Mouse (Mus musculus): ENCODE measurements around the gene Gm20388. TPM values are rescaled to one million over a fixed set of nuclear protein-coding genes. Genes with fewer than 3 reads are reported as not detected.

Gene Gm20388
- polyA plus RNA-seq, 1 experiment from 2014 or later: 5.5 TPM

DNA sequence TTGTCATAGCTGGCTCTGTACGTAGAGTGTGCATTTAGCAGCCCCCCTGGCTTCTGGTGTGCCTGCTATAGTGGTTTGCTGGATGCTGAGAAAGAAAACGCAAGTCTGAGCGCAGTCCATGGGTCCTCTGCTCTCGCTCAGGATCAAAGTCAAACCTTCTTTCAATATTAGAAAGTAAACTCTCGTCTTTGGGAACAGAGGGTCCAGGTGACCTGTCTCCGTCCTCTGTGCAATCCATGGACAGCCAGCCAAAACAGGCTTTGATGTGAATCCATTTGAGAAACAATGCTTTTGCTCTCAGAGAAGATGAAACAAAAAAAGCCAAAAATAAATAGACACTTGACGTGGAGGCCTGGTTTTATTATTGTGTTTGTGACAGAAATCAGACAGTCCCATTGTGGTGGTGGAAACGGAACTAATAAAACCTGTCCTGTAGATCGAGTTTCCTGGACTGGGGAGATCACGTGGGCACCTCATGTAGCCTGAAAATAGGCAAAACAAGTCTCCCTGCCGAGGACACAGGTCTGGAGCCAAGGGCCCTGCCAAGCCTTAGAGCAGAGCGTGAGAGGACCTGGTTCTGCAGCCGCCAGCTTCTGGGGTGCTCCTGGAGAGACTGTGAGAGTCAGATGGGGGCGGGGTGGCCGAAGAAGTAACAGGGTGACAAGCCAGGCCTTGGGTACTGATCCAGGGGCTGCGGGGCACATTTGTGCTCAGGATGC lies 3902.7 kb downstream of the Gm20388 start:
- Histone ChIP-seq H3K9me3 (peaks cover 4% of the 10 kb centered on the region; the same call in 1 of the 2 replicates), H3K4me3 (no peak overlapping the region), H3K27me3 (ENCODE audit: poor library complexity, severe bottlenecking) (no peaks in the 10 kb centered on the region), H3K36me3 (replicated peaks) (peaks cover 66% of the 10 kb centered on the region), H3K4me1 (peaks cover 23% of the 10 kb centered on the region), H3K27ac (no peak overlapping the region)
- no peak for DNase-seq (ENCODE audit: extremely low spot score, low spot score)
- 90% methylated on average over 16 of the region's 16 CpGs for WGBS

- peaks cover 20% of the 10 kb centered on the region for H3K4me1 ChIP-seq
- peaks cover 69% of the 10 kb centered on the region for H3K36me3 ChIP-seq (replicated peaks)
- H3K4me3 ChIP-seq: no peak overlapping the region
- DNase-seq (ENCODE audit: extremely low spot score, low spot score): no peak
- no peak overlapping the region for H3K27ac ChIP-seq
- 89% methylated on average over 4 of the region's 4 CpGs for WGBS
- peaks cover 4% of the 10 kb centered on the region; the same call in 1 of the 2 replicates for H3K9me3 ChIP-seq
- H3K27me3 ChIP-seq (ENCODE audit: poor library complexity, severe bottlenecking): no peaks in the 10 kb centered on the region
These were observed 3903.2 kb downstream of the Gm20388 start for GRCm38 (mm10) chr8:123813892-123814266.

DNA sequence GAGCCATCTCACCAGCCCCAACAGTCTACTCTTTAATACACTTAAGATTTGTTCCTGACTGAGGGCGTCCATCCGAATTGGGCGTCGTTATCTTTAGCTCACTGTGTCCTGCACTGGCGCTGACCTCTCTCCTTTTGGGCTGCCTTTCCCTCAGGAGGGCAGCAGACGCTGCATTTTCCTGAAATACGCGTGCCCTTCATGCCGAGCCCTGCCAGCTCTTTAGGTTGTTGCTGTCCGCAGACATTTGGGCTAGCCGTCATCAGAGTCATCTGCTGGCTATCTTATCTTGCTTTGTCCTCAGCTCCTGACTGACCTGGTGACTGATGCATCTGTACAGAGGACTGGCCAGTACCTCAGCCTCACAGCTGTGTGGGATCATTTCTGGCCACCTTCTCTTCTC lies 3904.7 kb downstream of the Gm20388 start:
- WGBS: 86% methylated on average over 11 of the region's 11 CpGs

GRCm38 (mm10) chr8:123816939-123817338 lies 3906.3 kb downstream of the Gm20388 start:
- DNase-seq (ENCODE audit: extremely low spot score, low spot score): no peak
- Histone ChIP-seq H3K27me3 (ENCODE audit: poor library complexity, severe bottlenecking) (no peaks in the 10 kb centered on the region), H3K36me3 (replicated peaks) (peaks cover 79% of the 10 kb centered on the region), H3K9me3 (peaks cover 4% of the 10 kb centered on the region; the same call in 1 of the 2 replicates), H3K4me1 (peaks cover 9% of the 10 kb centered on the region; the same call in 1 of the 2 replicates), H3K27ac (no peak overlapping the region), H3K4me3 (no peak overlapping the region)
- WGBS: 97% methylated on average over 8 of the region's 8 CpGs

More for the DNA sequence above, 3904.7 kb downstream of the Gm20388 start:
- Histone ChIP-seq H3K4me3 (no peak overlapping the region), H3K9me3 (peaks cover 4% of the 10 kb centered on the region; the same call in 1 of the 2 replicates), H3K36me3 (replicated peaks) (peaks cover 72% of the 10 kb centered on the region), H3K4me1 (peaks cover 15% of the 10 kb centered on the region), H3K27me3 (ENCODE audit: poor library complexity, severe bottlenecking) (no peaks in the 10 kb centered on the region), H3K27ac (no peak overlapping the region)
- DNase-seq (ENCODE audit: extremely low spot score, low spot score): no peak

DNA sequence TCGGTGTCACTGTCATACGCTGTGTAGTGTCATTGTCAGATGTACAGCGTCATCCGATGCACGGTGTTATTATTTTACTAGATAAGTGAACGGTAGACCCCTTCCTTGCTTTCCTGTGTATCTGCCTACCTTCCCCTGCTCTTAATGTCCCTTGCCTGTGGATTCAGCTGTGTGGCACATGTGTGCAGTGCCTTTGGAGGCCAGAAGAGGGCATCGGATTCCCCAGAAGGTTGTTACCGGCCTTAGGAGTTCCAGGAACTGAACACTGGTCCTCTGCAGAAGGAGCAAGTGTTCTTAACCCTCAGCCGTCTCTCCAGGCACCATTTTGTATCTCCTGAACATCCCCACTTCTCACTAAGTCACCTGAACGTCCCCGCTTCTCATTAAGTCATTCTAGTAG lies 3907.1 kb downstream of the Gm20388 start:
- H3K36me3 ChIP-seq (replicated peaks): peaks cover 87% of the 10 kb centered on the region
- DNase-seq (ENCODE audit: extremely low spot score, low spot score): no peak
- no peak overlapping the region for H3K4me3 ChIP-seq
- peaks cover 9% of the 10 kb centered on the region; the same call in 1 of the 2 replicates for H3K4me1 ChIP-seq
- H3K27ac ChIP-seq: no peak overlapping the region
- peaks cover 10% of the 10 kb centered on the region for H3K9me3 ChIP-seq
- no peaks in the 10 kb centered on the region for H3K27me3 ChIP-seq (ENCODE audit: poor library complexity, severe bottlenecking)
- 93% methylated on average over 11 of the region's 11 CpGs for WGBS

GRCm38 (mm10) chr8:123819683-123820610 lies 3909.3 kb downstream of the Gm20388 start:
- Histone ChIP-seq H3K27me3 (ENCODE audit: poor library complexity, severe bottlenecking) (no peaks in the 10 kb centered on the region), H3K4me3 (no peak overlapping the region), H3K9me3 (peaks cover 15% of the 10 kb centered on the region), H3K4me1 (peaks cover 6% of the 10 kb centered on the region; the same call in 1 of the 2 replicates), H3K36me3 (replicated peaks) (peaks cover 98% of the 10 kb centered on the region), H3K27ac (no peak overlapping the region)
- WGBS: 95% methylated on average over 19 of the region's 19 CpGs
- no peak for DNase-seq (ENCODE audit: extremely low spot score, low spot score)

- no peak for DNase-seq (ENCODE audit: extremely low spot score, low spot score)
- Histone ChIP-seq H3K4me3 (no peak overlapping the region), H3K27me3 (ENCODE audit: poor library complexity, severe bottlenecking) (no peaks in the 10 kb centered on the region), H3K36me3 (replicated peaks) (peaks cover 99% of the 10 kb centered on the region), H3K27ac (no peak overlapping the region), H3K9me3 (peaks cover 15% of the 10 kb centered on the region), H3K4me1 (peaks cover 11% of the 10 kb centered on the region; the same call in 1 of the 2 replicates)
- WGBS: 94% methylated on average over 6 of the region's 6 CpGs
These were observed 3910.1 kb downstream of the Gm20388 start for GRCm38 (mm10) chr8:123820780-123821179.

GRCm38 (mm10) chr8:123823111-123823510 lies 3912.5 kb downstream of the Gm20388 start:
- H3K4me3 ChIP-seq: no peak overlapping the region
- no peak overlapping the region for H3K27ac ChIP-seq
- no peak for DNase-seq (ENCODE audit: extremely low spot score, low spot score)
- WGBS: 97% methylated on average over 10 of the region's 10 CpGs
- peaks cover 11% of the 10 kb centered on the region for H3K9me3 ChIP-seq
- H3K36me3 ChIP-seq (replicated peaks): peaks cover 99% of the 10 kb centered on the region
- H3K4me1 ChIP-seq: peaks cover 9% of the 10 kb centered on the region; the same call in 1 of the 2 replicates
- no peaks in the 10 kb centered on the region for H3K27me3 ChIP-seq (ENCODE audit: poor library complexity, severe bottlenecking)

DNA sequence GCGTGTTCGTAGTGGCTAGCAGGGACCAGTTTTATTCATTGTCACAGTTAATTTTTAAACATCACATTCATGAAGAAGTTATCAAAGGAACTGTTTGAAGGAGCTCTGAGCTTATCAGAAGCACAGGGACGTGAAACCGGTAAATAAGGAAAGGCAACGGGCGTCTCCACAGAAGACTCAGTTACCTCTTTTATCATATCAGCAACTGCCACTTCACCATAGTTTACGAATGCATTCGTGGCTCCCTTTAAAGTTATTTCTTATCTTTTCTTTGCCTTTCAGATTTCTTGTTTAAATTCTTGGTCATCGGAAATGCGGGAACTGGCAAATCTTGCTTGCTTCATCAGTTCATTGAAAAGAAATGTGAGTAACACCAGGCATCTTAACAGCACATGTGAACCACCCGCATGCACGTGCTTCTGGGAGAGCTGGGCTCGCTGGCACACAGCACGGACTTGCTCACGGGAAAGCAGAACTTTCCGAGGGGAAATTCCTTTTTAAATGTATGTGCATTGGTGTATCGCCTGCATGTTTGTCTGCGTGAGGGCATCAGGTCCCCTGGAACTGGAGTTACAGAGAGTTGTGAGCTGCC lies 3913.0 kb downstream of the Gm20388 start:
- H3K4me3 ChIP-seq: no peak overlapping the region
- H3K36me3 ChIP-seq (replicated peaks): peaks cover 99% of the 10 kb centered on the region
- peaks cover 11% of the 10 kb centered on the region for H3K9me3 ChIP-seq
- no peaks in the 10 kb centered on the region for H3K27me3 ChIP-seq (ENCODE audit: poor library complexity, severe bottlenecking)
- no peak for DNase-seq (ENCODE audit: extremely low spot score, low spot score)
- H3K27ac ChIP-seq: no peak overlapping the region
- WGBS: 96% methylated on average over 18 of the region's 18 CpGs
- H3K4me1 ChIP-seq: peaks cover 9% of the 10 kb centered on the region; the same call in 1 of the 2 replicates

DNA sequence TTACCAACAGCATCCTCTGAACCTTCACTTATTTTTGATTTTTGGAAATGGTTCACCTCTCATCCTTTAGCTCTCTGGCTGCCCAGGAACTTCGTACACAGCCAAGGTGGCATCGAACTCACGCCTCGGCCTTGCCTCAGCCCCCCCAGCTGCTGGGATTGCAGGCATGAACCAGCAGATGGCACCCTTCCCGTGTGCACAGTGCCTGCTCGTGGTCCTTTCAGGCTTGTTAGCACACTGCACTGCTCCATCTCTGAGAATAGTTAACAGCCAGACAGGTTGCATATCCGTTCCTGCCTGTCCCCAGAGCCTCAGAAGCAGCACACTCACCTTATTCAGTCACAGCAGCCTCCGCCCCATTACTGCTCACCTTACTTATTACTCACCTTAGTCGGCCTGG lies 3915.4 kb downstream of the Gm20388 start:
- H3K27ac ChIP-seq: no peak overlapping the region
- H3K9me3 ChIP-seq: peaks cover 11% of the 10 kb centered on the region
- H3K4me1 ChIP-seq: peaks cover 9% of the 10 kb centered on the region; the same call in 1 of the 2 replicates
- DNase-seq (ENCODE audit: extremely low spot score, low spot score): no peak
- WGBS: 69% methylated on average over 9 of the region's 9 CpGs
- peaks cover 99% of the 10 kb centered on the region for H3K36me3 ChIP-seq (replicated peaks)
- no peak overlapping the region for H3K4me3 ChIP-seq
- no peaks in the 10 kb centered on the region for H3K27me3 ChIP-seq (ENCODE audit: poor library complexity, severe bottlenecking)

DNA sequence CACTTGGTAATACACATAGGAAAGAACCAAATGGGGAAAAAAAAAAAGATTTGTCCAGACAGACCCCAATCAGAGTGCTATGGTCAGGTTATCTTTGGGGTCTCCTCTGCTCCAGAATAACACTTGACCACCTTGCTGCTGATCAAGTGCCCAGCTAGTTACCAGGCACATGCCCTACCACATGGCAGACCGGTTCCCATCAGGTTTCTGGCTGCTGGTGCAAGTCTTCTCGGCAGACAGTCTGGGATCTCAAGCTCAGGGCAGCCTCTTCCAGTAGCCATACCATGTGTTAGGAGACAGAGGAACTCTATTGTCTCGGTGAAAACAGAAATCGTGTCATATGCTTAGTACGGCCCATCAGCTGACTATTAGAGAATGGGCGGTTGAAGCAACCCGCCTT lies 3916.1 kb downstream of the Gm20388 start:
- peaks cover 11% of the 10 kb centered on the region for H3K9me3 ChIP-seq
- no peaks in the 10 kb centered on the region for H3K27me3 ChIP-seq (ENCODE audit: poor library complexity, severe bottlenecking)
- no peak for DNase-seq (ENCODE audit: extremely low spot score, low spot score)
- H3K4me1 ChIP-seq: peaks cover 9% of the 10 kb centered on the region; the same call in 1 of the 2 replicates
- no peak overlapping the region for H3K4me3 ChIP-seq
- peaks cover 99% of the 10 kb centered on the region for H3K36me3 ChIP-seq (replicated peaks)
- H3K27ac ChIP-seq: no peak overlapping the region
- WGBS: 92% methylated on average over 7 of the region's 7 CpGs

DNA sequence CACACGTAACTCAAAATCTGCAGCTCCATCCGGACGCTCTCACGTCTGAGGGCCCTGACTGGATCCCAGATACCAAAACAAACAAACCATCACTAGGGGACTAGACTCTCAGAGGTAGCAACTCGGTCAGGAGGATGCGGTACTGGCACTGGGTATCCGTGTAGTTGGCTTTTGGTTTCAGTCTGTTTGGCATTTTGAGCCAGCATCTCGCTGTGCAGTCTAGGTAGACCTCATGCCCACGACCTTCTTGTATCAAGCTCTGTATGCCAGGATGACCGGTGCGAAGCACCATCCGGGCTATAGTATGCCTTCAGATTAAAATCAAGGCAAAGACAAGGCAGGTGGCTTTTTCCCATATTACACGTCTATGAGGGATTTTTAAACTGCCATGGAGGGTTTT lies 3916.9 kb downstream of the Gm20388 start:
- WGBS: 91% methylated on average over 13 of the region's 13 CpGs
- no peak overlapping the region for H3K4me3 ChIP-seq
- H3K9me3 ChIP-seq: peaks cover 8% of the 10 kb centered on the region
- no peak overlapping the region for H3K27ac ChIP-seq
- peaks cover 99% of the 10 kb centered on the region for H3K36me3 ChIP-seq (replicated peaks)
- H3K27me3 ChIP-seq (ENCODE audit: poor library complexity, severe bottlenecking): no peaks in the 10 kb centered on the region
- peaks cover 9% of the 10 kb centered on the region; the same call in 1 of the 2 replicates for H3K4me1 ChIP-seq
- no peak for DNase-seq (ENCODE audit: extremely low spot score, low spot score)
